Mouse (Mus musculus) mouse trophoblast stem cell (cell line): ENCODE results near the gene Ncstn.

Experiments used
- in situ Hi-C, 2 experiments: fragments of 300-500 bp; cut with MseI, MboI; formaldehyde crosslinking; loops; 2 replicates in 1 of 2; 3 replicates in 1 of 2; pipeline ENCODE4 v1.15.1; 2025

Gene Ncstn

GRCm38 (mm10) chr1:172072604-172073003, 10.0 kb downstream of the Ncstn start:
- in situ Hi-C loops, result no loop called here

GRCm38 (mm10) chr1:172071556-172071955, 11.0 kb downstream of the Ncstn start:
- in situ Hi-C loops, result no loop called here

GRCm38 (mm10) chr1:172070227-172070626, 12.4 kb downstream of the Ncstn start:
- in situ Hi-C loops, result no loop called here

GRCm38 (mm10) chr1:172064613-172065141, 17.9 kb downstream of the Ncstn start:
- in situ Hi-C loops, result no loop called here

- in situ Hi-C loops, result no loop called here
These were observed 19.1 kb downstream of the Ncstn start for GRCm38 (mm10) chr1:172063291-172064023.

- in situ Hi-C loops, result no loop called here
These were observed 20.5 kb downstream of the Ncstn start for GRCm38 (mm10) chr1:172062101-172062500.

- in situ Hi-C loops, result no loop called here
These were observed 21.4 kb downstream of the Ncstn start for GRCm38 (mm10) chr1:172061217-172061616.

GRCm38 (mm10) chr1:172060659-172061058, 21.9 kb downstream of the Ncstn start:
- in situ Hi-C loops, result no loop called here

- in situ Hi-C loops, result no loop called here
These were observed 23.7 kb downstream of the Ncstn start for GRCm38 (mm10) chr1:172058874-172059273.

GRCm38 (mm10) chr1:172058321-172058720, 24.3 kb downstream of the Ncstn start:
- in situ Hi-C loops, result no loop called here

GRCm38 (mm10) chr1:172057491-172057921, 25.1 kb downstream of the Ncstn start, which contains the start of gene Nhlh1:
TSS of gene Nhlh1 (minus strand) at chr1:172057573.
- in situ Hi-C loops, result no loop called here

- in situ Hi-C loops, result no loop called here
These were observed 26.3 kb downstream of the Ncstn start for GRCm38 (mm10) chr1:172056251-172056650.

GRCm38 (mm10) chr1:172053541-172054440, 28.8 kb downstream of the Ncstn start:
- in situ Hi-C loops, result no loop called here

- in situ Hi-C loops, result no loop called here
These were observed 29.8 kb downstream of the Ncstn start for GRCm38 (mm10) chr1:172052766-172053279.

- in situ Hi-C loops, result no loop called here
These were observed 33.3 kb downstream of the Ncstn start for GRCm38 (mm10) chr1:172049131-172049782.

GRCm38 (mm10) chr1:172048241-172048734, 34.3 kb downstream of the Ncstn start:
- in situ Hi-C loops, result no loop called here

GRCm38 (mm10) chr1:172046938-172047337, 35.7 kb downstream of the Ncstn start:
- in situ Hi-C loops, result no loop called here

GRCm38 (mm10) chr1:172046410-172046809, 36.2 kb downstream of the Ncstn start:
- in situ Hi-C loops, result no loop called here

GRCm38 (mm10) chr1:172029914-172030313, 52.7 kb downstream of the Ncstn start:
- in situ Hi-C loops, result no loop called here

- in situ Hi-C loops, result no loop called here
These were observed 54.0 kb downstream of the Ncstn start, which contains the start of gene Vangl2 for GRCm38 (mm10) chr1:172028394-172029275. TSS of gene Vangl2 (minus strand) at chr1:172028444.
